8 mouse cellular contexts compared by ENCODE assay signal in genomic region chr12:107979710-107980260, GRCm38 (mm10). TPM values are rescaled to one million over a fixed set of nuclear protein-coding genes. Genes with fewer than 3 reads are reported as not detected.
A peak's percentile ranks its signal among the peaks of the same experiment; 100 is the strongest.
DNase-seq lines count a peak whose midpoint lies in the region; ATAC-seq lines count a peak whose summit lies in the region.

No protein-coding gene starts in this region.

- no peaks in the 10 kb centered on the region for H3K27me3 ChIP-seq in embryonic facial prominence, embryonic 14.5 days (replicated peaks; ENCODE audit: control insufficient read depth, insufficient read depth, low read length)
- no peaks in the 10 kb centered on the region for H3K27me3 ChIP-seq in hindbrain, embryonic 14.5 days (ENCODE audit: control insufficient read depth, insufficient read depth, low read length)
- no peaks in the 10 kb centered on the region for H3K27me3 ChIP-seq in limb, embryonic 15.5 days
- no peaks in the 10 kb centered on the region for H3K27me3 ChIP-seq in neural tube, embryonic 12.5 days (replicated peaks)

- H3K9ac ChIP-seq in embryonic facial prominence, embryonic 14.5 days (ENCODE audit: low read depth, low read length): peak overlapping the region; percentile 66
- peak overlapping the region; percentile 29 for H3K9ac ChIP-seq in hindbrain, embryonic 14.5 days
- H3K9ac ChIP-seq in limb, embryonic 15.5 days: peak overlapping the region; percentile 5; the same call in 1 of the 2 replicates
- peak overlapping the region; percentile 60 for H3K9ac ChIP-seq in neural tube, embryonic 12.5 days

- 11% methylated on average over 26 of the region's 28 CpGs for WGBS in embryonic facial prominence, embryonic 14.5 days
- WGBS in hindbrain, embryonic 14.5 days: 4% methylated on average over 27 of the region's 28 CpGs
- 10% methylated on average over 28 of the region's 28 CpGs for WGBS in limb, embryonic 15.5 days
- under 1% methylated on average over 26 of the region's 28 CpGs for WGBS in neural tube, embryonic 12.5 days

- ATAC-seq in embryonic facial prominence, embryonic 14.5 days (ENCODE audit: low read depth): peak; percentile 26
- ATAC-seq in hindbrain, embryonic 14.5 days (ENCODE audit: low FRiP score): no peak
- peak; percentile 21; the same call in 1 of the 2 replicates for ATAC-seq in limb, embryonic 15.5 days (ENCODE audit: insufficient number of reproducible peaks, low FRiP score, low TSS enrichment, low read depth)
- ATAC-seq in neural tube, embryonic 12.5 days (ENCODE audit: low FRiP score, low read depth): peak; percentile 27

- H3K9me3 ChIP-seq in embryonic facial prominence, embryonic 14.5 days (ENCODE audit: control insufficient read depth, low read length): no peaks in the 10 kb centered on the region
- H3K9me3 ChIP-seq in hindbrain, embryonic 14.5 days (ENCODE audit: control insufficient read depth, low read length): no peaks in the 10 kb centered on the region
- H3K9me3 ChIP-seq in limb, embryonic 15.5 days: no peaks in the 10 kb centered on the region
- no peaks in the 10 kb centered on the region for H3K9me3 ChIP-seq in neural tube, embryonic 12.5 days

- peak overlapping the region; percentile 85 for H3K27ac ChIP-seq in embryonic facial prominence, embryonic 14.5 days (replicated peaks; ENCODE audit: low read depth, low read length)
- H3K27ac ChIP-seq in hindbrain, embryonic 14.5 days: 0 out of 2 replicates have a peak overlapping the region, but pooled peaks have one; percentile 16
- H3K27ac ChIP-seq in limb, embryonic 15.5 days: peak overlapping the region; percentile 71
- H3K27ac ChIP-seq in neural tube, embryonic 12.5 days: no peak overlapping the region

- H3K4me1 ChIP-seq in embryonic facial prominence, embryonic 14.5 days (ENCODE audit: control insufficient read depth, insufficient read depth, low read length): peaks cover 69% of the 10 kb centered on the region
- peaks cover 49% of the 10 kb centered on the region for H3K4me1 ChIP-seq in hindbrain, embryonic 14.5 days (replicated peaks; ENCODE audit: control insufficient read depth, insufficient read depth, low read length)
- peaks cover 60% of the 10 kb centered on the region for H3K4me1 ChIP-seq in limb, embryonic 15.5 days
- H3K4me1 ChIP-seq in neural tube, embryonic 12.5 days: peaks cover 74% of the 10 kb centered on the region

- H3K36me3 ChIP-seq in embryonic facial prominence, embryonic 14.5 days (ENCODE audit: control insufficient read depth, insufficient read depth, low read length): no peaks in the 10 kb centered on the region
- no peaks in the 10 kb centered on the region for H3K36me3 ChIP-seq in hindbrain, embryonic 14.5 days (replicated peaks; ENCODE audit: control insufficient read depth, insufficient read depth)
- no peaks in the 10 kb centered on the region for H3K36me3 ChIP-seq in limb, embryonic 15.5 days
- H3K36me3 ChIP-seq in neural tube, embryonic 12.5 days: no peaks in the 10 kb centered on the region

- peak overlapping the region; percentile 40 for H3K4me3 ChIP-seq in embryonic facial prominence, embryonic 14.5 days (ENCODE audit: low read depth, low read length)
- H3K4me3 ChIP-seq in hindbrain, embryonic 14.5 days (replicated peaks; ENCODE audit: low read length): peak overlapping the region; percentile 25
- H3K4me3 ChIP-seq in limb, embryonic 15.5 days: peak overlapping the region; percentile 43
- H3K4me3 ChIP-seq in neural tube, embryonic 12.5 days: peak overlapping the region; percentile 25

- DNase-seq in adrenal gland, postnatal 14 days: peak; percentile 82
- peak; percentile 57 for DNase-seq in embryonic facial prominence, embryonic 14.5 days (ENCODE audit: low spot score)
- no peak for DNase-seq in hindbrain, embryonic 14.5 days (ENCODE audit: low spot score)
- DNase-seq in frontal cortex, postnatal 36 days (ENCODE audit: low spot score in 2 of 2): no peak
- no peak for DNase-seq in cerebellum, adult 18-20 months
- DNase-seq in thymus, postnatal 14 days: no peak

- H3K4me2 ChIP-seq in embryonic facial prominence, embryonic 14.5 days (ENCODE audit: low read depth, low read length): peak overlapping the region; percentile 81
- H3K4me2 ChIP-seq in hindbrain, embryonic 14.5 days (replicated peaks): peak overlapping the region; percentile 66
- peak overlapping the region; percentile 68 for H3K4me2 ChIP-seq in limb, embryonic 15.5 days
- H3K4me2 ChIP-seq in neural tube, embryonic 12.5 days (replicated peaks): peak overlapping the region; percentile 73

RNA-seq across cellular contexts. Expression of gene Bcl11b, which starts 23.6 kb away (rescaled TPM):
- total RNA-seq in adrenal gland, postnatal 14 days (2021): 1.0 and 4.7 TPM in 2 replicates
- 16.5 and 20.7 TPM in 2 replicates for polyA plus RNA-seq in embryonic facial prominence, embryonic 14.5 days (2014; fragmentation: Nextera tagmentation; extraction: Ambion mirVana)
- 29.6 and 30.7 TPM in 2 replicates for polyA plus RNA-seq in hindbrain, embryonic 14.5 days (2014; fragmentation: Nextera tagmentation; extraction: Ambion mirVana)
- 14.3 and 19.9 TPM in 2 replicates for polyA plus RNA-seq in limb, embryonic 15.5 days (2015; fragmentation: Nextera tagmentation; extraction: Ambion mirVana)
- polyA plus RNA-seq in neural tube, embryonic 12.5 days (2016; fragmentation: Nextera tagmentation; extraction: Ambion mirVana): 25.9 and 27.1 TPM in 2 replicates

Comparison
In these comparisons a context has a peak if more than half of its experiments do, and no peak if none do; other contexts are left out.
1. DNase-seq: peak in adrenal gland, postnatal 14 days (single experiment) and embryonic facial prominence, embryonic 14.5 days (single experiment); none in hindbrain, embryonic 14.5 days (single experiment), frontal cortex, postnatal 36 days (0 of 2), cerebellum, adult 18-20 months (0 of 2) and thymus, postnatal 14 days (single experiment).
2. H3K9ac ChIP-seq: peak in every context shown above with its lines; median percentile 66 in embryonic facial prominence, embryonic 14.5 days; 60 in neural tube, embryonic 12.5 days; 29 in hindbrain, embryonic 14.5 days; 5 in limb, embryonic 15.5 days.
3. Peak in every context shown above with its lines, with median percentiles within 50 percentile points of each other: H3K4me2 ChIP-seq and H3K4me3 ChIP-seq.